Mouse (Mus musculus) CH12.LX (cell line): Measurements from ENCODE around the gene Spata25.

ENCODE experiments used
- CTCF ChIP-seq, 2 experiments: IDR thresholded peaks in 1 of 2; conservative IDR thresholded peaks in 1 of 2; 2 replicates each; pipeline ENCODE4 v1.5.1; 2011 to 2012; ENCODE audit warnings: low read depth in 2 of 2, low read length in 2 of 2, improper control_type of control experiment in 1 of 2, inconsistent platforms in 1 of 2, mild to moderate bottlenecking in 1 of 2, moderate library complexity in 1 of 2
- EP300 ChIP-seq: IDR thresholded peaks from 2 replicates; pipeline ENCODE4 v1.6.1; 2011; ENCODE audit warnings: low read length, improper control_type of control experiment
- GABPA ChIP-seq: IDR thresholded peaks from 2 replicates; pipeline ENCODE4 v1.6.1; 2012; ENCODE audit warnings: low read depth, low read length, improper control_type of control experiment, inconsistent platforms; ENCODE audit not compliant: insufficient replicate concordance
- MEF2A ChIP-seq: IDR thresholded peaks from 2 replicates; pipeline ENCODE4 v1.6.1; 2014; ENCODE audit warnings: low read depth, mild to moderate bottlenecking, inconsistent platforms, low read length, improper control_type of control experiment, borderline replicate concordance
- MYC ChIP-seq: IDR thresholded peaks from 2 replicates; pipeline ENCODE4 v1.6.1; 2011; ENCODE audit warnings: low read depth, mild to moderate bottlenecking, improper control_type of control experiment, low read length
- POLR2A ChIP-seq: IDR thresholded peaks from 2 replicates; pipeline ENCODE4 v1.6.1; 2011; ENCODE audit warnings: low read depth, mild to moderate bottlenecking, improper control_type of control experiment, low read length
- RAD21 ChIP-seq: IDR thresholded peaks from 2 replicates; pipeline ENCODE4 v1.6.1; 2011; ENCODE audit warnings: low read depth, mild to moderate bottlenecking, low read length, improper control_type of control experiment, moderate library complexity
- TCF12 ChIP-seq: IDR thresholded peaks from 2 replicates; pipeline ENCODE4 v1.6.1; 2014; ENCODE audit warnings: low read depth, mild to moderate bottlenecking, inconsistent platforms, low read length, improper control_type of control experiment
- USF1 ChIP-seq: IDR thresholded peaks from 2 replicates; pipeline ENCODE4 v1.6.1; 2014; ENCODE audit warnings: low read depth, mild to moderate bottlenecking, inconsistent platforms, low read length, improper control_type of control experiment
- ZC3H11A ChIP-seq: IDR thresholded peaks from 2 replicates; pipeline ENCODE4 v1.6.1; 2012; ENCODE audit warnings: low read depth, mild to moderate bottlenecking, inconsistent platforms, low read length, improper control_type of control experiment

DNA sequence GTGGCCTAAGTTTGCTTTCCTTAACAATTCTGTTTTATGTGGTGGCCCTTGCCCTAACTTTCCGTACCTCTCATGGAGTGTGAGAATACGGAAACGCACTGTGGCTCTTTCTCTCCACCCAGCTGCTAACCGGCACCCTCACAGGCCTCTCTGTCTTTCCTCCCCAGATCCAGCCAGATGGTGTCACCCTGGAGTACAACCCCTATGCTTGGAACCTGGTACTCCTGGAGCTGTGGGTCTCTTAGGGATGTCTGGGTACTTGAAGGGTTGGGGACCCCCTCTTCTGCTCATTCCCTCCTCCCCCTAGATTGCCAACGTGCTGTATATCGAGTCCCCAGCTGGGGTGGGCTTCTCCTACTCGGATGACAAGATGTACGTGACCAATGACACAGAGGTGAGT, 6.2 kb upstream of the Spata25 start:
- TF ChIP-seq RAD21 (no peak), CTCF (conservative IDR thresholded peaks at IDR 0.05 in 1 of 2, IDR thresholded peaks at IDR 0.05 in 1 of 2; ENCODE audit: low read depth in 2 of 2, low read length in 2 of 2) (peak in 1 of 2 experiments; percentile 38; a peak in 2 of 4 replicates), EP300 (no peak), ZC3H11A (no peak), MEF2A (no peak), TCF12 (no peak), MYC (no peak), GABPA (no peak), USF1 (no peak), POLR2A (no peak)
